Mouse (Mus musculus) brain, adult 2 months (tissue): ENCODE data around the gene Nbeal2.

Experiments
- DNase-seq: peaks from one replicate; pipeline ENCODE4 v3.0.0; 2011; ENCODE audit warnings: low read depth, low spot score

Gene Nbeal2

DNA sequence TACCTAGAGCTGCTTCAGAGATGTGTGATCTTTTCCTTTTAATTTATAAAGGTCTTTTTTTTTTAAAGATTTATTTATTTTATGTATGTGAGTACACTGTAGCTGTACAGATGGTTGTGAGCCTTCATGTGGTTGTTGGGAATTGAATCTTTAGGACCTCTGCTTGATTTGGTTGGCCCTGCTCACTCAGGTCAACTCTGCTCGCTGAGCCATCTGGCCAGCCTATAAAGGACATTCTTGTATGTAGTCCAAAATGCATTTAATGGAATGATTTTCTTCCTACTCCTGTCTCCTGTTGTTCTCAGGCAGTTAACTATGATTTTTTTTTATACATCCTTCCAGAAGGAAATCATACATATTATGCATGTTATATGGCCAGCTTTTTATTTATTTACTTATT lies 70.4 kb downstream of the Nbeal2 start:
- DNase-seq: peak; percentile 61

DNA sequence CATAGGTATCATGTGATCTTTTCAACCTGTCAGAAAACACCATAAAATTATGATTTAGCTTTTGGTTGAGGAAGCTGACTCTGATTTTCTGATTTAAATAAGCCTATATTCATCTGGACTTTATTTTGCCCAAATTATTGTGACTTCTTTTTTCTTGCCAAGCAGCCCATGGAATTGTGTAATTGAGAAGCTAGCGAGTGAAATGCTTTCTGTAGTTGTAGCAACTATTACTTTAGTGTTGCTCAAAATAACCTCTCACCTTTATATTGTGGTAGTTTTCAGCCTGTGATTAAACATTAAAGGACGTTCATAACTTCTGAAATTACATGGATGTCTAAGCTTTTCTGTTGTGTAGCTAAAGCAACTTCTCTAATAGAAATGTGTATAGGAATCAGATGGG lies 71.8 kb downstream of the Nbeal2 start:
- DNase-seq: no peak
